Mouse (Mus musculus) forebrain, embryonic 13.5 days (tissue): ENCODE data around the gene Ctse. TPM values are rescaled to one million over a fixed set of nuclear protein-coding genes. Genes with fewer than 3 reads are reported as not detected.

Experiments
- ATAC-seq: fragments of 200-750 bp; cut with Nextera tagmentation; 2 replicates; pipeline ENCODE4 v1.8.0; 2017
- H3K27ac ChIP-seq: fragments of 300-500 bp; sonication (generic); 2 replicates; pipeline ENCODE4 v1.5.1; 2015; ENCODE audit warnings: inconsistent platforms, mild to moderate bottlenecking, moderate library complexity
- H3K27me3 ChIP-seq: fragments of 300-500 bp; sonication (generic); 2 replicates; pipeline ENCODE4 v1.6.1; 2015; ENCODE audit warnings: mild to moderate bottlenecking, inconsistent platforms
- H3K36me3 ChIP-seq: fragments of 300-500 bp; sonication (generic); 2 replicates; pipeline ENCODE4 v1.6.1; 2015; ENCODE audit warnings: mild to moderate bottlenecking, inconsistent platforms; ENCODE audit not compliant: poor library complexity, severe bottlenecking
- H3K4me1 ChIP-seq: fragments of 300-500 bp; sonication (generic); 2 replicates; pipeline ENCODE4 v1.6.1; 2015; ENCODE audit warnings: inconsistent platforms
- H3K4me2 ChIP-seq: fragments of 300-500 bp; sonication (generic); 2 replicates; pipeline ENCODE4 v1.6.1; 2015; ENCODE audit warnings: inconsistent platforms, mild to moderate bottlenecking, moderate library complexity
- H3K4me3 ChIP-seq: fragments of 300-500 bp; sonication (generic); 2 replicates; pipeline ENCODE4 v1.5.1; 2015; ENCODE audit warnings: mild to moderate bottlenecking, inconsistent platforms
- H3K9ac ChIP-seq: fragments of 300-500 bp; sonication (generic); 2 replicates; pipeline ENCODE4 v1.6.1; 2015; ENCODE audit warnings: mild to moderate bottlenecking, inconsistent platforms
- H3K9me3 ChIP-seq: fragments of 300-500 bp; sonication (generic); replicated peaks from 2 replicates; pipeline ENCODE4 v1.6.1; 2016; ENCODE audit warnings: inconsistent platforms
- WGBS: fragments of 180-500 bp; shearing (Covaris S2); methylation state at CpG from one replicate; pipeline ENCODE4 v1.1.7; 2015; 5-methylcytosine and 5-hydroxymethylcytosine counted together
- polyA plus RNA-seq: library from polyadenylated mRNA; unstranded; fragments of >200 nt; fragmentation: Nextera tagmentation; extraction: Ambion mirVana; gene quantifications from 2 replicates; pipeline ENCODE4 v1.2.1, GENCODE M21; 2015

The Ctse gene
- not detected in 2 replicates for polyA plus RNA-seq

DNA sequence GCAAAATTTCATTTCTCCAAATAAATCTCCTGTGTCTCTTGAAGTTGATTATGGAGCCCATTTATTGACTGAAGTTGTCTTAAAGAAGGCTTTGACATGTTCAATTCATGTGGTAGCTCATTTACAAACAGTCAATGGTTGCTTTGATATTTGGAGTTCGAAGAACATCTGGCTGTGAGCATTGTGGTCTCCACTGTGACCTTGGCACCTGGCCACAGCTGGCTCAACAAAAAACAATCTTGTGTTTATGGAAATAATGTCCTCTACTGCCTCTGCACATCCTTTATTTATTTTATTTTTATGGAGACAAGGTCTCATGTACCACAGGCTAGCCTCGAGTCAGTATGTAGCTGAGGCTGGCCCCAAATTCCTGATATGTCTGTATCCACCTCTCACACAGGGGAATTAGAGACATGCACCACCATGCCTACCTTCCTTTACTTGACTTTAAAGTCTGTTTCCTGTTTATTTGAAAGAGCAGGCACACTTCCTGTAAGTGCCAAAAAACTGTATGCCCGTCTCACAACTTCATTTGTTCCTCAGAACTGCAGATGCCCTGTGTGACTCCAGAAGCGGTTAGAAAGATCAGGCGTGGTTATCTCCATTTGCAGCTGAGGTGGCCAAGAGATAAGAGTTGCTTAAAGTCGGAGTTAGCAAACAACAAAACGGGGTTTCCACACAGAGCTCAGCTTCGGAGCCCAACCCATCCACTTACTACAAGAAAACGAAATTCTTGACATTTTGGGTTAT is at the start of gene Ctse:
Ctse (plus strand) TSS at position 516 of the 750 bp plus-strand sequence.
- ATAC-seq, result no peak
- WGBS, result 88% methylated on average over 9 of the region's 9 CpGs
- no peaks in the 10 kb centered on the region for H3K4me1 ChIP-seq

DNA sequence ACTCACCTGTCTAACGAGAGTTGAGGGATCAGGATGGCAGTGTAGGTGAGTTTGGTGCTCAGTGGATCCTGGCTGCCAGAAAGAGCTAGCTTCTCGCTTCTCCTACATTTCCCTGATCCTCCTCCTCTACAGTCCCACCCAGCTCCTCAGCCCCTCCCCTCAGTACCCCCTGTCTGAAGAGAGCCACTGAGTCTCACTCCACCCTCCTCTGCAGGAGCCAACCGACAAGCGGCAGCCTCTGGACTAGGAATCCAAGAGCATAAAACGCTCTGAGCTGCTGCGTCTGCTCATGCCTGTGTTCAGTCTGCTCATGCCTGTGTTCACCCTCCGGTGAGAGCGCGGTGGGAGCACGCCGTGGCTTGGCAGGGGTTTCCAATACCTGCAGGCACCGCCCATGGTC is 39.2 kb upstream of the Ctse start, which contains the start of gene Avpr1b:
Avpr1b (plus strand) TSS at position 335 of the 400 bp plus-strand sequence.
- H3K27ac ChIP-seq, result no peak within 1 kb of the TSS
- no peak within 1 kb of the TSS for H3K4me2 ChIP-seq
- no peak within 1 kb of the TSS for H3K9ac ChIP-seq
- ATAC-seq, result no peak
- 0 out of 2 replicates have a peak, but pooled peaks cover 5% of the 10 kb centered on the region for H3K27me3 ChIP-seq
- H3K36me3 ChIP-seq, result no peaks in the 10 kb centered on the region
- no peaks in the 10 kb centered on the region for H3K9me3 ChIP-seq
- H3K4me1 ChIP-seq, result no peaks in the 10 kb centered on the region
- H3K4me3 ChIP-seq, result no peak within 1 kb of the TSS
- WGBS, result 53% methylated on average over 12 of the region's 12 CpGs

More for the DNA sequence above, at the start of gene Ctse:
- H3K9ac ChIP-seq, result no peak within 1 kb of the TSS
- no peak within 1 kb of the TSS for H3K4me3 ChIP-seq
- H3K9me3 ChIP-seq, result no peaks in the 10 kb centered on the region
- no peak within 1 kb of the TSS for H3K4me2 ChIP-seq
- no peak within 1 kb of the TSS for H3K27ac ChIP-seq
- no peaks in the 10 kb centered on the region for H3K36me3 ChIP-seq
- no peaks in the 10 kb centered on the region for H3K27me3 ChIP-seq

DNA sequence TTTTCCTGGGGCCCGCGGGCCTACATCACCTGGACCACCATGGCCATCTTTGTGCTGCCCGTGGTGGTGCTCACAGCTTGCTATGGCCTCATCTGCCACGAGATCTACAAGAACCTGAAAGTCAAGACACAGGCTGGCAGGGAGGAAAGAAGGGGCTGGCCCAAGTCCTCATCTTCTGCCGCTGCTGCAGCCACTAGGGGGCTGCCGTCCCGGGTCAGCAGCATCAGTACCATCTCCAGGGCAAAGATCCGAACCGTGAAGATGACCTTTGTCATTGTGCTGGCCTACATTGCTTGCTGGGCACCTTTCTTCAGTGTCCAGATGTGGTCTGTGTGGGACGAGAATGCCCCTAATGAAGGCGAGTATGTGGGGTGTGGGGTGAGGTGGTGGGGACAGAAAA is 37.8 kb upstream of the Ctse start:
- H3K4me3 ChIP-seq, result no peak overlapping the region
- no peaks in the 10 kb centered on the region for H3K9me3 ChIP-seq
- WGBS, result 43% methylated on average over 11 of the region's 11 CpGs
- no peak for ATAC-seq
- no peaks in the 10 kb centered on the region for H3K36me3 ChIP-seq
- no peak overlapping the region for H3K27ac ChIP-seq
- H3K4me2 ChIP-seq, result no peak overlapping the region
- no peaks in the 10 kb centered on the region for H3K4me1 ChIP-seq
- no peak overlapping the region for H3K9ac ChIP-seq
- H3K27me3 ChIP-seq, result 0 out of 2 replicates have a peak, but pooled peaks cover 5% of the 10 kb centered on the region

DNA sequence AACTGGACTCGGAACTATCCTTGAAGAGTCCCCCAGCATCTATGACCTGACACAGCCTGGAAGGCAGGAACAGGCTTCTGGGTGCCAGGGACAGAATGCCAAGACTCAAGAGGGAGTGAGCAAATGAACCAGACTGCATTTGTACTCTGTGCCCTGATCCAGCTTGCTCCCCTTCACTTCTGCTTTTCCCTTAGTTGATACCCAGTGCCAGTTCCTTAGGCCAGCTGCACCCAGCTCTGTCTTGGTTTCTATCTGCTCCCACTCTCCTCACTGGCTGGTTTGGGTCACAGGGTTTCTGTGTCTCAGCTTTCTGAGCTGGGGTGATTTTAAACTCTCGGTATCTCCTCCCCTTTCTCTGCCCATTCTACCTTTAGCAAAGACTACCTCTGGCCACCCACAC is 31.4 kb upstream of the Ctse start:
- WGBS, result 88% methylated on average over 2 of the region's 2 CpGs
- Histone ChIP-seq H3K27me3 (no peaks in the 10 kb centered on the region), H3K4me3 (no peak overlapping the region), H3K27ac (no peak overlapping the region), H3K9ac (no peak overlapping the region), H3K4me2 (no peak overlapping the region), H3K36me3 (no peaks in the 10 kb centered on the region), H3K4me1 (no peaks in the 10 kb centered on the region), H3K9me3 (no peaks in the 10 kb centered on the region)
- no peak for ATAC-seq

DNA sequence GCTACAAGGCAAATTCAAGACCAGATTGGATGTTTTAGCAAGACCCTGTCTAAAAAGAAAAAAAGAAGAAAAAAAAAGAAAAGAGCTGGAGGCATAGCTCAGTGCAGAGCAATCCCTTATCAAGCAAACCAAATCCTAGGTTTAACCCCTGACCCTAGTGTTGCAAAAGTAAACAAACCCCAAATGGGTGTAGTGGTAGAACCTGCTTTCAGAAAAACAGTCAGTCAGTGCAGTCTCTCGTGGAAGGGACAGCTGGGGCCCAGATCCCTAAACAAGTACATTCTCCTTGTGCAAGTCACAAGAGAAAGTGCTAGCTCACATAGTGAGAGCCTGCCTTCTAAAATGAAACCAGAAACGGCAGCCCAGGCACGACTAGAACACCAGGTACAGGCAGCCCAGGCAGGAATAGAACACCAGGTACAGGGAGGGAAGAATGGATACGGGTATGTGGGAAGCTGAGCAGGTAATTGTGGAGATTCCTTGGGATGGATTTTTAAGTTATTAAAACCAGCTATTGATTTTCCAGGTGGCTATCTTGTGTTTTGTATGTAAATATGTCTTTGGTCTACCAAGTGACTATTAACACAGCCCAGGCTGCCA is 25.4 kb upstream of the Ctse start:
- no peak overlapping the region for H3K4me3 ChIP-seq
- no peak overlapping the region for H3K9ac ChIP-seq
- H3K9me3 ChIP-seq, result no peaks in the 10 kb centered on the region
- no peak for ATAC-seq
- H3K27ac ChIP-seq, result no peak overlapping the region
- no peaks in the 10 kb centered on the region for H3K27me3 ChIP-seq
- no peaks in the 10 kb centered on the region for H3K36me3 ChIP-seq
- H3K4me2 ChIP-seq, result no peak overlapping the region
- WGBS, result 70% methylated on average over 4 of the region's 4 CpGs
- no peaks in the 10 kb centered on the region for H3K4me1 ChIP-seq

DNA sequence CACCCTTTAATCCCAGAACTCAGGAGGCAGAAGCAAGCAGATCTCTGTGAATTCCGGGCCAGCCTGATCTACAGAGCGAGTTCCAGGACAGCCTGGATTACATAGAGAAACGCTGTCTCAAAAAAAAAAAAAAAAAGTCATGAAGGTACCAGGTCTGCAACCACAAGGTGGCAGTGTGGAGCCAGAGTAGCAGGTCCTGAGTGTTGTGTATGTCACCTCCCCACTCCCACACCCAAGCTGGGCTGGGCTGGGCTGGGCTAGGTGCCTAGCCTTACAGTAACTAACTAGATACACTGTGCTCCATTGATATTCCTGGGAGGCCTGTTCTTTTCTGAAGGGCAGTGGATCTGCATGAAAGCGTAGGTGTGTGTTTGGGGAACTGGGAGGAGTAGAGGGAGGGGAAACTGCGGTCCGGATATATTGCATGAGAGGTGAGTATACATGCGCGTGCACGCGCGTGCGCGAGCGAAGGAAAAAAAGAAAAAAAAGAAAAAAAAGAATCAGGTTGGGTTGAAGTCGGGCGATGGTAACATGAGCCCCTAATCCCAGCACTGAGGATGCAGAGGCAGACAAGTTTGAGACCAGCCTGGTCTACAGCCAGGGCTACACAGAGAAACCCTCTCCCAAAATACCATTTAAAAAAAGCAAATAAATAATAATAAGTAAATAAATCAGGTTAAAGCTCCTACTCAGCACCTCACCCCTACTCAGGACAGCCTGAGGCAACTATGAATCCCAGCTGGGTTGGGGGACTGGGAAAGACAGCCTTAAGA is 24.6 kb upstream of the Ctse start:
- Histone ChIP-seq H3K4me2 (no peak overlapping the region), H3K9me3 (no peaks in the 10 kb centered on the region), H3K4me1 (no peaks in the 10 kb centered on the region), H3K9ac (no peak overlapping the region), H3K27me3 (no peaks in the 10 kb centered on the region), H3K36me3 (no peaks in the 10 kb centered on the region), H3K4me3 (no peak overlapping the region), H3K27ac (no peak overlapping the region)
- 88% methylated on average over 16 of the region's 16 CpGs for WGBS
- 0 out of 2 replicates have a peak, but pooled peaks have one; percentile 45 for ATAC-seq

DNA sequence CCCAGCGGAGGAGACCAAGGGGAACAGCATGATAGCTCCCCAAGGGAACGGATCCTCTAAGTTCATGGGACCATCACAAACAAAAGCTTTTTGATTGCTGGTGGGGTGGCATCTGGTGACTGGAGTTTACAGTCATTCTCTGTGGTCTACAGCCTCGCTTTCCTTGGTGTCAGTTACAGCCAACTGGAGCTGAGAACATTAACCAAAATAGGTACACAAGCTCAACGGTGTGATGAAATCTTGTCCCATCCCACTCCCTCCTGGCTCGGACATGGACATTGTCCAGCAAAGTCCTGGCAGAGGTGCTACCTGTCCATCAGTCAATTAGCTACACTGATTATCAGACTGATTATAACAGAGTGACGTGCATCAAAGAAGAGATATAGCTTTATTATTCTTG is 23.5 kb upstream of the Ctse start:
- Histone ChIP-seq H3K27ac (no peak overlapping the region), H3K9ac (no peak overlapping the region), H3K27me3 (no peaks in the 10 kb centered on the region), H3K9me3 (no peaks in the 10 kb centered on the region; the same call in 1 of the 2 replicates), H3K4me2 (no peak overlapping the region), H3K36me3 (no peaks in the 10 kb centered on the region), H3K4me3 (no peak overlapping the region), H3K4me1 (no peaks in the 10 kb centered on the region)
- no peak for ATAC-seq
- WGBS, result 85% methylated on average over 6 of the region's 6 CpGs

DNA sequence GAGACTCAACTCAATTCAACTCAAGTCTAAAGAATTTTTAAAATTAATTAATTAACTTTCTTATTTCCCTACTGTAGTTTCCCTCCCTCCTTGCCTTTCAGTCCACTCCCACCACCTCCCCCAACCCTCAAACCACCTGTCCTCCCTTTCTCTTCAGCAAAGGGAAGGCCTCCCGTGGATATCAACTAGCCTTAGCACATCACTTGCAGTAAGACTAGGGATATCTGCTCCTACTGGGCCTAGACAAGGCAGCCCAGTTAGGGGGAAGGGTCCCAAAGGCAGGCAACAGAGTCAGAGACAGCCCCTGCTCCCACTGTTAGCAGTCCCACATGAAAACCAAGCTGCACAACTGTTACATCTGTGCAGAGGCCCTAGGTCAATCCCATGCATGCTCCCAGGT is 22.0 kb upstream of the Ctse start:
- H3K4me1 ChIP-seq, result no peaks in the 10 kb centered on the region
- H3K36me3 ChIP-seq, result no peaks in the 10 kb centered on the region
- ATAC-seq, result no peak
- 92% methylated on average over 1 of the region's 1 CpGs for WGBS
- H3K27me3 ChIP-seq, result no peaks in the 10 kb centered on the region
- H3K9ac ChIP-seq, result no peak overlapping the region
- no peak overlapping the region for H3K27ac ChIP-seq
- no peaks in the 10 kb centered on the region; the same call in 1 of the 2 replicates for H3K9me3 ChIP-seq
- no peak overlapping the region for H3K4me2 ChIP-seq
- no peak overlapping the region for H3K4me3 ChIP-seq

DNA sequence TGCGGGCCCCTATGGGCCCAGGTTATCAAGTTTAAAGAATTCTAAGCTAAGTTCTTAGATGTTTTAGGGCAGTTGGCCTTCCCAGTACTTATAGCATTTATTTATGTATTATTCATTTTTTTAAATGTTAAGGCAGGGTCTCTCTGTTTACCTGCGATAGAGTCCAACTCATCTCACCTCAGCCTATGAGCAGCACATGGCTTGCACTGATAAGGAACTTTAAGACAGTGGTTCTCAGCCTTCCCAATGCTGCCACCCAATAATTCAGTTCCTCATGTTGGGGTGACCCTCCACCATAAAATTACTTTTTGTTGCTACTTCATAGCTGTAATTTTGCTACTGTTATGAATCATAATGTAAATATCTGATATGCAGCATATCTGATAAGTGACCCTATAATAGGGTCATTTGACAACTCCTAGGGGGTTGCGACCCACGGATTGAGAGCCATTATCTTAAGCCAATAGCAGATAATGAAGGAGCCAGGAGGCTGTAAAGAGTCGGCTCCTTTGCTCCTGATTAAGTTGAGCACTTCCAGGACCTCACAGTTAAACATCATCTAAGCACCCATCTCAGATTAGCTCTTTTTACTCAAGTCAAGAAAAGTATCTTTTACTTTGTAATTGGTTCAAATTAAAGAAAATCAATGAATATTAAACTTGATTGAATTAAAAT is 21.4 kb upstream of the Ctse start:
- Histone ChIP-seq H3K27ac (no peak overlapping the region), H3K4me1 (no peaks in the 10 kb centered on the region), H3K36me3 (no peaks in the 10 kb centered on the region), H3K9ac (no peak overlapping the region), H3K4me2 (no peak overlapping the region), H3K4me3 (no peak overlapping the region), H3K27me3 (no peaks in the 10 kb centered on the region), H3K9me3 (no peaks in the 10 kb centered on the region; the same call in 1 of the 2 replicates)
- no peak for ATAC-seq
- WGBS, result 81% methylated on average over 5 of the region's 5 CpGs

DNA sequence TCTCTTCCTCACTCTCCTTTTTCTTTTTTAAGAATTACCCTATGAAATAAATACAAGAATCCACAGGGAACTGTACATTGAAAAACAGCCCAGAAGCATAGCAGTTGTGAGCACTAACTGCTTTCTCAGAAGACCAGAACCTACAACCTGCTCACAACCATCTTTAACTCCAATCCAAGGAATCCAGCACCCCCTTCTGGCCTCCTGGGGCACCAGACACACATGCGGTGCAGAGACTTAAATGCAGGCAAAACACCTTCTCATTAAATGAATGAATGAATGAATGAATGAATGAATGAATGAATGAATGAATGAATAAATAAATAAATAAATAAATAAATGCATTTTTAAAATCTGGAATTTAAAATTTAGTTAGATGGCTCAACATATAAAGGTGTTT is 19.5 kb upstream of the Ctse start:
- ATAC-seq, result no peak
- 100% methylated on average over 1 of the region's 1 CpGs for WGBS
- H3K4me2 ChIP-seq, result no peak overlapping the region
- no peaks in the 10 kb centered on the region for H3K4me1 ChIP-seq
- no peak overlapping the region for H3K27ac ChIP-seq
- no peaks in the 10 kb centered on the region for H3K36me3 ChIP-seq
- no peak overlapping the region for H3K9ac ChIP-seq
- no peaks in the 10 kb centered on the region for H3K27me3 ChIP-seq
- H3K9me3 ChIP-seq, result no peaks in the 10 kb centered on the region; the same call in 1 of the 2 replicates
- H3K4me3 ChIP-seq, result no peak overlapping the region

DNA sequence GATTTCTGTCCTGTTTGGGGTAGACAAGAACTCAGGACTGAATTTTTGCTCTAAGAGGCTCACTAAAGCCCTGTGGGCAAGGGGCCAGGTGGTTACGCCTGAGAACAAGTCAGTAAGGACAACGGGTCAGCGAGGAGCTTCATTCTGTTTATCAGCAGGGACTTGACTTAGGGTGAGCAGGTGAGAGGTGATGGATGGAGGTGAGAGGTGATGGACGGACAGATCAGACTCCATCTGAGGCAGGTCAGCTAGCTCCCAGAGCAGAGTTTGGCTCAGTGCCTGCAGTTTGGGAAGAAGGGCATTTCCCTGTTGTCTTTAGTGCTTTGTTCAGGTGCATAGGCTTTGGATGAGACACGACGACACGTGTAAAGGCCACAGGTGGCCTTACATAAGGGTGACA is 18.8 kb upstream of the Ctse start:
- H3K4me2 ChIP-seq, result no peak overlapping the region
- H3K9ac ChIP-seq, result no peak overlapping the region
- H3K9me3 ChIP-seq, result no peaks in the 10 kb centered on the region; the same call in 1 of the 2 replicates
- 94% methylated on average over 7 of the region's 7 CpGs for WGBS
- no peak for ATAC-seq
- H3K4me3 ChIP-seq, result no peak overlapping the region
- no peaks in the 10 kb centered on the region for H3K27me3 ChIP-seq
- no peaks in the 10 kb centered on the region for H3K36me3 ChIP-seq
- no peaks in the 10 kb centered on the region for H3K4me1 ChIP-seq
- H3K27ac ChIP-seq, result no peak overlapping the region
